In the genomic region with DNA sequence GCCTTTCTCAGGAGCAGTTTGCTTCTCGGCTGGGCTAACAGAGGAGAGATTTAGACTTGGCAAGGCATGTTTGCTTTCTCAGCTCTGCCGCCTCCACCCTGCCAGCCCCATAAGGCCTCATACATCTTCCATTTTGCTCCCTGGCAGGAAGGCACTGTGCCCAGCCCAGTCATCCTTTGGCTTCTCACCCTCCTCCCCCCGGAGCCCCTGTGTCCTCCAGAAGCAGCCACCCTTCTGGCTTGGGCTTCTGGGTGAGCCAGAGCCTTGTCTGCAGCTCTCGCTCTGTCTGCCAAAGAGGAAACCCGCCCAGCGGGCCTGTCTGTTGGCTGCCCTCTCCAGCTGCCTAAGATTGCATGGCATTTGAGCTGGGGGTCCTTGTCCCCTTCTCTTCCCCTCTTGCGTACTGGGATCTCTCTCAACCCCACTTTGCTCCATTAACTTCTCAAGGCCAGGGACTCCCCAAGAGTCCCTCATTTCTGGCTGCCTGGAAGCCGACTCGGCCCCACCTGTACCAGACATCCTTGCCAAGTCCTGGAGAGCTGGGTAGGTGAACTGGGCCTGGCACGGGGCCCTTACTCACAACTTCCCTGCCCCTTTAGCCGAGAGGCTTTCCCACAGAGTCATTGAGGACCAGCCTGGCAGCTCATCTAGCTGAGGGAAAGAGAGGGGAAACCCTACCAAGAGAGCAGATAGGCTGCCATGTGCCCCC, we compare ENCODE assay signal across 9 mouse cellular contexts. TPM values are rescaled to one million over a fixed set of nuclear protein-coding genes. Genes with fewer than 3 reads are reported as not detected.
DNase-seq lines count a peak whose midpoint lies in the region; ATAC-seq and TF ChIP-seq lines count a peak whose summit lies in the region.
"Had no signal": no experiment of that assay in that cellular context is flagged by ENCODE, and none has a peak within 500 bp of the region (broad histone marks: within the 10 kb centered on the region; RNA-seq: fewer than 3 reads in every experiment).

No protein-coding gene starts in this region.

- H3K9ac ChIP-seq in forebrain, postnatal 0 days: no peak overlapping the region
- H3K9ac ChIP-seq: midbrain, embryonic 12.5 days had no signal

- H3K4me3 ChIP-seq in forebrain, postnatal 0 days (ENCODE audit: low read depth, low read length): no peak overlapping the region
- H3K4me3 ChIP-seq: midbrain, embryonic 12.5 days had no signal

- no peaks in the 10 kb centered on the region for H3K36me3 ChIP-seq in forebrain, postnatal 0 days (ENCODE audit: insufficient read depth)
- H3K36me3 ChIP-seq: midbrain, embryonic 12.5 days had no signal

- no peaks in the 10 kb centered on the region for H3K9me3 ChIP-seq in forebrain, postnatal 0 days (ENCODE audit: low read length)
- H3K9me3 ChIP-seq: midbrain, embryonic 12.5 days had no signal

- H3K27me3 ChIP-seq in forebrain, postnatal 0 days (ENCODE audit: insufficient read depth, low read length): no peaks in the 10 kb centered on the region

- TF ChIP-seq CTCF in forebrain, postnatal 0 days (IDR thresholded peaks at IDR 0.05; ENCODE audit: low read depth): no peak

- ATAC-seq in forebrain, postnatal 0 days: peak; percentile 38

- H3K4me1 ChIP-seq in forebrain, postnatal 0 days (ENCODE audit: insufficient read depth): peaks cover 14% of the 10 kb centered on the region

- H3K27ac ChIP-seq in forebrain, postnatal 0 days (ENCODE audit: low read depth, low read length): 0 out of 2 replicates have a peak overlapping the region, but pooled peaks have one; percentile 40
- H3K27ac ChIP-seq: midbrain, embryonic 12.5 days had no signal

- H3K4me2 ChIP-seq in forebrain, postnatal 0 days (ENCODE audit: low read depth): no peak overlapping the region
- H3K4me2 ChIP-seq: midbrain, embryonic 12.5 days had no signal

- 47% methylated on average over 11 of the region's 11 CpGs for WGBS in forebrain, postnatal 0 days

- peak; percentile 40 for DNase-seq in ovary, postnatal 36 days (ENCODE audit: low spot score)
- DNase-seq in ovary, postnatal 10 days (ENCODE audit: low spot score): no peak
- DNase-seq in forebrain, postnatal 0 days: peak; percentile 71
- DNase-seq in lung, adult 18-20 months: peak; percentile 70 to 80
- no peak for DNase-seq in testis, postnatal 14 days (ENCODE audit: low spot score)
- DNase-seq in ovary, postnatal 14 days (ENCODE audit: low spot score): no peak
- DNase-seq in gastrocnemius, adult 18-20 months (ENCODE audit: low spot score): no peak
- no peak for DNase-seq in T-cell, adult 2 months (ENCODE audit: low spot score)

RNA-seq across cellular contexts. Expression of a gene that starts 14.9 kb away (rescaled TPM):
- 23.2 and 28.6 TPM in 2 replicates for total RNA-seq in forebrain, postnatal 0 days (2014; rRNA removed)
- polyA plus RNA-seq in forebrain, postnatal 0 days (2015; fragmentation: Nextera tagmentation; extraction: Ambion mirVana): 3.4 and 5.7 TPM in 2 replicates
- total RNA-seq in gastrocnemius, adult 18-20 months (2021): 10 to 100 TPM in 1 of 2 experiments, 1 to 10 TPM in 1; 8.1 to 10.6 TPM

RNA-seq across cellular contexts. Expression of a gene that starts 47.9 kb away (rescaled TPM):
- total RNA-seq in forebrain, postnatal 0 days (2014; rRNA removed): 35.0 and 49.5 TPM in 2 replicates
- polyA plus RNA-seq in forebrain, postnatal 0 days (2015; fragmentation: Nextera tagmentation; extraction: Ambion mirVana): 13.9 and 18.7 TPM in 2 replicates
- total RNA-seq in gastrocnemius, adult 18-20 months (2021): 10 to 100 TPM; 13.0 to 15.3 TPM

Comparison
In these comparisons a context has a peak if more than half of its experiments do, and no peak if none do; other contexts are left out.
1. DNase-seq: peak in ovary, postnatal 36 days (single experiment), forebrain, postnatal 0 days (single experiment) and lung, adult 18-20 months (2 of 2); none in ovary, postnatal 10 days (single experiment), testis, postnatal 14 days (single experiment), ovary, postnatal 14 days (single experiment), gastrocnemius, adult 18-20 months (single experiment) and T-cell, adult 2 months (single experiment).